Mouse (Mus musculus): ENCODE data around the gene Gpatch3. TPM values are rescaled to one million over a fixed set of nuclear protein-coding genes. Genes with fewer than 3 reads are reported as not detected.

Gene Gpatch3
- polyA plus RNA-seq, 1 experiment: 17.4 TPM

GRCm38 (mm10) chr4:133626621-133627020, 52.1 kb downstream of the Gpatch3 start:
- Histone ChIP-seq H3K4me3 (ENCODE audit: insufficient read depth, low read length) (no peak overlapping the region), H3K4me1 (ENCODE audit: control insufficient read depth, insufficient read depth, low read length) (peaks cover 18% of the 10 kb centered on the region), H3K27ac (ENCODE audit: insufficient read depth, low read depth, low read length) (no peak overlapping the region)
- no peak for TF ChIP-seq POLR2A (IDR thresholded peaks at IDR 0.05; ENCODE audit: borderline replicate concordance, low read depth, low read length)
- no peak for TF ChIP-seq CTCF (IDR thresholded peaks at IDR 0.05; ENCODE audit: low read depth, low read length)

- H3K4me3 ChIP-seq (ENCODE audit: insufficient read depth, low read length): no peak overlapping the region
- peaks cover 21% of the 10 kb centered on the region for H3K4me1 ChIP-seq (ENCODE audit: control insufficient read depth, insufficient read depth, low read length)
- H3K27ac ChIP-seq (ENCODE audit: insufficient read depth, low read depth, low read length): no peak overlapping the region
- TF ChIP-seq CTCF (IDR thresholded peaks at IDR 0.05; ENCODE audit: low read depth, low read length) (no peak), POLR2A (IDR thresholded peaks at IDR 0.05; ENCODE audit: borderline replicate concordance, low read depth, low read length) (no peak)
These were observed 52.5 kb downstream of the Gpatch3 start for GRCm38 (mm10) chr4:133627039-133627438.

GRCm38 (mm10) chr4:133628517-133628916, 54.0 kb downstream of the Gpatch3 start:
- Histone ChIP-seq H3K27ac (ENCODE audit: insufficient read depth, low read depth, low read length) (no peak overlapping the region), H3K4me1 (ENCODE audit: control insufficient read depth, insufficient read depth, low read length) (peaks cover 18% of the 10 kb centered on the region), H3K4me3 (ENCODE audit: insufficient read depth, low read length) (no peak overlapping the region)
- no peak for TF ChIP-seq CTCF (IDR thresholded peaks at IDR 0.05; ENCODE audit: low read depth, low read length)
- TF ChIP-seq POLR2A (IDR thresholded peaks at IDR 0.05; ENCODE audit: borderline replicate concordance, low read depth, low read length): no peak

- no peak for TF ChIP-seq POLR2A (IDR thresholded peaks at IDR 0.05; ENCODE audit: borderline replicate concordance, low read depth, low read length)
- TF ChIP-seq CTCF (IDR thresholded peaks at IDR 0.05; ENCODE audit: low read depth, low read length): no peak
- Histone ChIP-seq H3K27ac (ENCODE audit: insufficient read depth, low read depth, low read length) (no peak overlapping the region), H3K4me3 (ENCODE audit: insufficient read depth, low read length) (no peak overlapping the region), H3K4me1 (ENCODE audit: control insufficient read depth, insufficient read depth, low read length) (peaks cover 21% of the 10 kb centered on the region)
These were observed 54.6 kb downstream of the Gpatch3 start for GRCm38 (mm10) chr4:133629191-133629590.

GRCm38 (mm10) chr4:133630326-133630920, 55.9 kb downstream of the Gpatch3 start:
- TF ChIP-seq POLR2A (IDR thresholded peaks at IDR 0.05; ENCODE audit: borderline replicate concordance, low read depth, low read length) (no peak), CTCF (IDR thresholded peaks at IDR 0.05; ENCODE audit: low read depth, low read length) (no peak)
- Histone ChIP-seq H3K4me3 (ENCODE audit: insufficient read depth, low read length) (peak overlapping the region; percentile 68; the same call in 1 of the 2 replicates), H3K4me1 (ENCODE audit: control insufficient read depth, insufficient read depth, low read length) (peaks cover 21% of the 10 kb centered on the region), H3K27ac (ENCODE audit: insufficient read depth, low read depth, low read length) (peak overlapping the region; percentile 13; the same call in 1 of the 2 replicates)

- TF ChIP-seq CTCF (IDR thresholded peaks at IDR 0.05; ENCODE audit: low read depth, low read length) (no peak), POLR2A (IDR thresholded peaks at IDR 0.05; ENCODE audit: borderline replicate concordance, low read depth, low read length) (no peak)
- Histone ChIP-seq H3K27ac (ENCODE audit: insufficient read depth, low read depth, low read length) (peak overlapping the region; percentile 56), H3K4me1 (ENCODE audit: control insufficient read depth, insufficient read depth, low read length) (peaks cover 21% of the 10 kb centered on the region), H3K4me3 (ENCODE audit: insufficient read depth, low read length) (peak overlapping the region; percentile 68)
These were observed 56.7 kb downstream of the Gpatch3 start for GRCm38 (mm10) chr4:133631071-133631768.

GRCm38 (mm10) chr4:133631769-133632411, 57.3 kb downstream of the Gpatch3 start:
- TF ChIP-seq CTCF (IDR thresholded peaks at IDR 0.05; ENCODE audit: low read depth, low read length): no peak
- no peak for TF ChIP-seq POLR2A (IDR thresholded peaks at IDR 0.05; ENCODE audit: borderline replicate concordance, low read depth, low read length)
- Histone ChIP-seq H3K4me1 (ENCODE audit: control insufficient read depth, insufficient read depth, low read length) (peaks cover 21% of the 10 kb centered on the region), H3K27ac (ENCODE audit: insufficient read depth, low read depth, low read length) (peak overlapping the region; percentile 56; the same call in 1 of the 2 replicates), H3K4me3 (ENCODE audit: insufficient read depth, low read length) (peak overlapping the region; percentile 68)

GRCm38 (mm10) chr4:133632483-133633327, 58.2 kb downstream of the Gpatch3 start:
- H3K4me3 ChIP-seq (ENCODE audit: insufficient read depth, low read length): peak overlapping the region; percentile 68
- TF ChIP-seq CTCF (IDR thresholded peaks at IDR 0.05; ENCODE audit: low read depth, low read length) (no peak), POLR2A (IDR thresholded peaks at IDR 0.05; ENCODE audit: borderline replicate concordance, low read depth, low read length) (no peak)
- no peak overlapping the region for H3K27ac ChIP-seq (ENCODE audit: insufficient read depth, low read depth, low read length)
- H3K4me1 ChIP-seq (ENCODE audit: control insufficient read depth, insufficient read depth, low read length): peaks cover 21% of the 10 kb centered on the region

GRCm38 (mm10) chr4:133633332-133634042, 58.9 kb downstream of the Gpatch3 start:
- peaks cover 20% of the 10 kb centered on the region for H3K4me1 ChIP-seq (ENCODE audit: control insufficient read depth, insufficient read depth, low read length)
- no peak for TF ChIP-seq POLR2A (IDR thresholded peaks at IDR 0.05; ENCODE audit: borderline replicate concordance, low read depth, low read length)
- no peak for TF ChIP-seq CTCF (IDR thresholded peaks at IDR 0.05; ENCODE audit: low read depth, low read length)
- H3K4me3 ChIP-seq (ENCODE audit: insufficient read depth, low read length): peak overlapping the region; percentile 68
- no peak overlapping the region for H3K27ac ChIP-seq (ENCODE audit: insufficient read depth, low read depth, low read length)

Other genes starting within 250 kb of the Gpatch3 start
- gene Wdtc1, start 221.3 kb upstream of the Gpatch3 start, polyA plus RNA-seq (2012; ENCODE audit: insufficient read depth, insufficient read length, missing spikeins): 30.5 TPM in 2 replicates
- gene Slc9a1, start 205.0 kb upstream of the Gpatch3 start, polyA plus RNA-seq (2012; ENCODE audit: insufficient read depth, insufficient read length, missing spikeins): 27.7 and 31.6 TPM in 2 replicates
- gene Tent5b, start 94.6 kb upstream of the Gpatch3 start, polyA plus RNA-seq (2012; ENCODE audit: insufficient read depth, insufficient read length, missing spikeins): not detected in 2 replicates
- gene Trnp1, start 76.2 kb upstream of the Gpatch3 start, polyA plus RNA-seq (2012; ENCODE audit: insufficient read depth, insufficient read length, missing spikeins): 1.0 TPM in 1 of 2 replicates, not detected in the other
- gene Kdf1, start 55.8 kb upstream of the Gpatch3 start, polyA plus RNA-seq (2012; ENCODE audit: insufficient read depth, insufficient read length, missing spikeins): not detected in 2 replicates
- gene Nudc, start 28.7 kb upstream of the Gpatch3 start, polyA plus RNA-seq (2012; ENCODE audit: insufficient read depth, insufficient read length, missing spikeins): 107 and 110 TPM in 2 replicates
- not detected in 2 replicates for gene Nr0b2, start 21.4 kb upstream of the Gpatch3 start, polyA plus RNA-seq (2012; ENCODE audit: insufficient read depth, insufficient read length, missing spikeins)
- 9.3 and 11.2 TPM in 2 replicates for gene Gpn2, start 9.6 kb downstream of the Gpatch3 start, polyA plus RNA-seq (2012; ENCODE audit: insufficient read depth, insufficient read length, missing spikeins)
- 2.5 and 3.3 TPM in 2 replicates for gene Sfn, start 27.4 kb downstream of the Gpatch3 start, polyA plus RNA-seq (2012; ENCODE audit: insufficient read depth, insufficient read length, missing spikeins)
- gene Zdhhc18, start 75.4 kb downstream of the Gpatch3 start, polyA plus RNA-seq (2012; ENCODE audit: insufficient read depth, insufficient read length, missing spikeins): 19.4 and 27.4 TPM in 2 replicates
- 15.5 and 16.6 TPM in 2 replicates for gene Pigv, start 97.9 kb downstream of the Gpatch3 start, polyA plus RNA-seq (2012; ENCODE audit: insufficient read depth, insufficient read length, missing spikeins)
- 58.7 and 61.1 TPM in 2 replicates for gene Arid1a, start 182.0 kb downstream of the Gpatch3 start, polyA plus RNA-seq (2012; ENCODE audit: insufficient read depth, insufficient read length, missing spikeins)